11 mouse cellular contexts compared by ENCODE assay signal in the genomic region with DNA sequence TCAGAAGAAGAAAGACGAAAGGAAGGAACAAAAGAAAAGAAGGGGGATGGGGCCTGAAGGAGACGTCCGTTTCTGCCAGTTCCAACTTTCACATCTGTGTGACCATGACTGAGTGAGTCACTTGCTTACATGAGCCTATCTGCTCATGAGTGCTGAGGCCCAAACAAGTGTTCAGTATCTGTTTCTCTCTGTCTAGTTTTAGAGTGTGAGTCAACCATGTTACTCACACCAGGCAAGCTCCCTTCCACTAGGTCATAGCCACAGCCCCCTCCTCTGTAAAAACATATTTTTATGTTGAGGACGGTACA. TPM values are rescaled to one million over a fixed set of nuclear protein-coding genes. Genes with fewer than 3 reads are reported as not detected.
DNase-seq lines count a peak whose midpoint lies in the region; ATAC-seq and TF ChIP-seq lines count a peak whose summit lies in the region.
"Had no signal": no experiment of that assay in that cellular context is flagged by ENCODE, and none has a peak within 500 bp of the region (broad histone marks: within the 10 kb centered on the region; RNA-seq: fewer than 3 reads in every experiment).

No protein-coding gene starts in this region.

- H3K79me3 ChIP-seq in C2C12 (ENCODE audit: low read depth): no peaks in the 10 kb centered on the region

- no peak for DNase-seq in heart, embryonic 10.5 days (ENCODE audit: low spot score)
- DNase-seq in heart, adult 18-20 months: no peak
- DNase-seq in embryonic facial prominence, embryonic 11.5 days (ENCODE audit: low spot score): no peak
- DNase-seq in limb, embryonic 14.5 days (ENCODE audit: low spot score): no peak
- no peak for DNase-seq in right cerebral cortex, adult 18-20 months
- DNase-seq in spleen, postnatal 10 days (ENCODE audit: low spot score in 2 of 2): no peak
- no peak for DNase-seq in ovary, postnatal 10 days (ENCODE audit: low spot score)
- DNase-seq: cerebellum, adult 9-11 months had no signal

- no peaks in the 10 kb centered on the region for H3K36me3 ChIP-seq in heart, embryonic 10.5 days
- H3K36me3 ChIP-seq in C2C12 (ENCODE audit: control insufficient read depth, insufficient read depth): no peaks in the 10 kb centered on the region
- no peaks in the 10 kb centered on the region for H3K36me3 ChIP-seq in embryonic facial prominence, embryonic 11.5 days (replicated peaks; ENCODE audit: control insufficient read depth, insufficient read depth, low read depth, low read length)
- no peaks in the 10 kb centered on the region for H3K36me3 ChIP-seq in limb, embryonic 14.5 days (ENCODE audit: control insufficient read depth, insufficient read depth, low read length)

- H3K9ac ChIP-seq in embryonic facial prominence, embryonic 11.5 days (replicated peaks; ENCODE audit: low read length): no peak overlapping the region
- no peak overlapping the region for H3K9ac ChIP-seq in limb, embryonic 14.5 days (ENCODE audit: low read depth, low read length, severe bottlenecking)
- H3K9ac ChIP-seq: hindbrain, embryonic 14.5 days had no signal

- H3K79me2 ChIP-seq in C2C12 (ENCODE audit: control insufficient read depth, insufficient read depth): no peaks in the 10 kb centered on the region

- H3K27ac ChIP-seq in heart, embryonic 10.5 days: peak overlapping the region; percentile 75; the same call in 1 of the 2 replicates
- H3K27ac ChIP-seq in embryonic facial prominence, embryonic 11.5 days (replicated peaks; ENCODE audit: low read depth, low read length): no peak overlapping the region
- 0 out of 2 replicates have a peak overlapping the region, but pooled peaks have one; percentile 48 for H3K27ac ChIP-seq in limb, embryonic 14.5 days (replicated peaks; ENCODE audit: low read depth, low read length)
- H3K27ac ChIP-seq: hindbrain, embryonic 14.5 days had no signal

- H3K9me3 ChIP-seq in heart, embryonic 10.5 days: no peaks in the 10 kb centered on the region
- no peaks in the 10 kb centered on the region for H3K9me3 ChIP-seq in embryonic facial prominence, embryonic 11.5 days (replicated peaks; ENCODE audit: control insufficient read depth, low read length)
- no peaks in the 10 kb centered on the region for H3K9me3 ChIP-seq in limb, embryonic 14.5 days (ENCODE audit: control insufficient read depth, low read length)

- WGBS in heart, embryonic 10.5 days: 74% methylated on average over 4 of the region's 4 CpGs
- 56% methylated on average over 4 of the region's 4 CpGs for WGBS in embryonic facial prominence, embryonic 11.5 days
- 58% methylated on average over 4 of the region's 4 CpGs for WGBS in limb, embryonic 14.5 days

- TF ChIP-seq POLR2A in limb, embryonic 14.5 days (IDR thresholded peaks at IDR 0.05; ENCODE audit: borderline replicate concordance, extremely low read depth, insufficient read depth, insufficient read length): no peak

- no peak for TF ChIP-seq CTCF in C2C12 (IDR thresholded peaks at IDR 0.05; ENCODE audit: control insufficient read depth, insufficient read depth, insufficient read length)

- H3K4me1 ChIP-seq in heart, embryonic 10.5 days: peaks cover 20% of the 10 kb centered on the region
- no peaks in the 10 kb centered on the region for H3K4me1 ChIP-seq in embryonic facial prominence, embryonic 11.5 days (ENCODE audit: control insufficient read depth, insufficient read depth, low read length)
- peaks cover 5% of the 10 kb centered on the region; the same call in 1 of the 2 replicates for H3K4me1 ChIP-seq in limb, embryonic 14.5 days (ENCODE audit: control insufficient read depth, insufficient read depth, low read length)

- no peak overlapping the region for H3K4me2 ChIP-seq in embryonic facial prominence, embryonic 11.5 days (ENCODE audit: low read depth, low read length)
- no peak overlapping the region for H3K4me2 ChIP-seq in limb, embryonic 14.5 days (replicated peaks; ENCODE audit: low read depth, low read length, severe bottlenecking)
- H3K4me2 ChIP-seq: hindbrain, embryonic 14.5 days had no signal

- H3ac ChIP-seq in C2C12 (ENCODE audit: control insufficient read depth, insufficient read length, low read depth): no peak overlapping the region

- H3K27me3 ChIP-seq in heart, embryonic 10.5 days (ENCODE audit: insufficient read depth, poor library complexity, severe bottlenecking): no peaks in the 10 kb centered on the region
- H3K27me3 ChIP-seq in C2C12 (ENCODE audit: control insufficient read depth, insufficient read depth, insufficient read length): no peaks in the 10 kb centered on the region
- no peaks in the 10 kb centered on the region for H3K27me3 ChIP-seq in embryonic facial prominence, embryonic 11.5 days (ENCODE audit: control insufficient read depth, insufficient read depth, low read length)
- no peaks in the 10 kb centered on the region for H3K27me3 ChIP-seq in limb, embryonic 14.5 days (ENCODE audit: control insufficient read depth, insufficient read depth, low read length)

- H3K4me3 ChIP-seq in heart, embryonic 10.5 days: no peak overlapping the region
- H3K4me3 ChIP-seq in C2C12 (ENCODE audit: insufficient read depth, poor library complexity, severe bottlenecking): no peak overlapping the region
- no peak overlapping the region for H3K4me3 ChIP-seq in embryonic facial prominence, embryonic 11.5 days (ENCODE audit: low read depth, low read length)
- H3K4me3 ChIP-seq in limb, embryonic 14.5 days (replicated peaks; ENCODE audit: low read length): no peak overlapping the region

- peak; percentile 34; the same call in 1 of the 2 replicates for ATAC-seq in embryonic facial prominence, embryonic 11.5 days (replicated peaks; ENCODE audit: insufficient number of reproducible peaks, low FRiP score, low TSS enrichment, low read depth)
- ATAC-seq in limb, embryonic 14.5 days (ENCODE audit: low FRiP score, low read depth): no peak
- ATAC-seq: activated CD4-positive, CD25-positive, alpha-beta regulatory T cell, adult 4 months had no signal

TF ChIP-seq in C2C12, 6 proteins besides CTCF, POLR2A, EP300 and RAD21:
- TF ChIP-seq MYOD1 (IDR thresholded peaks at IDR 0.05; ENCODE audit: control insufficient read depth, insufficient read length, low read depth) (peak; percentile 72), MAX (IDR thresholded peaks at IDR 0.05) (peak; percentile 27), USF1 (IDR thresholded peaks at IDR 0.05; ENCODE audit: low read depth) (no peak), FOSL1 (IDR thresholded peaks at IDR 0.05; ENCODE audit: insufficient read depth, low read length, poor library complexity, severe bottlenecking) (peak; percentile 36), MYOG (IDR thresholded peaks at IDR 0.05; ENCODE audit: control insufficient read depth, extremely low read depth, insufficient read length) (no peak), CEBPB (IDR thresholded peaks at IDR 0.05; ENCODE audit: low read depth) (no peak)

RNA-seq across cellular contexts. Expression of gene Slc16a10, which starts 10.4 kb away (rescaled TPM):
- 15.2 and 20.7 TPM in 2 replicates for polyA plus RNA-seq in heart, embryonic 10.5 days (2016; fragmentation: Nextera tagmentation; extraction: Ambion mirVana)
- 10 to 100 TPM; 18.8 to 21.7 TPM for total RNA-seq in heart, adult 18-20 months (2021)
- 1.5 TPM for polyA plus RNA-seq in C2C12 (2012; fragmentation: generic; extraction: Trizol)
- 5.0 and 5.4 TPM in 2 replicates for polyA plus RNA-seq in embryonic facial prominence, embryonic 11.5 days (2014; fragmentation: Nextera tagmentation; extraction: Ambion mirVana)
- polyA plus RNA-seq in limb, embryonic 14.5 days (2012; rRNA removed): 5.6 and 7.8 TPM in 2 replicates
- polyA plus RNA-seq in limb, embryonic 14.5 days (2014; fragmentation: Nextera tagmentation; extraction: Ambion mirVana): 8.7 and 9.6 TPM in 2 replicates
